Mouse (Mus musculus) spleen, adult 2 months (tissue): ENCODE results near the gene Srcin1.

ENCODE experiments used
- CTCF ChIP-seq: fragments of 200-500 bp; IDR thresholded peaks from 2 replicates; pipeline ENCODE4 v1.5.1; 2011; ENCODE audit warnings: mild to moderate bottlenecking, inconsistent platforms; ENCODE audit not compliant: insufficient read depth, insufficient read length, insufficient replicate concordance; ENCODE audit errors: extremely low read depth
- POLR2A ChIP-seq: fragments of 200-500 bp; IDR thresholded peaks from 2 replicates; pipeline ENCODE4 v1.6.1; 2011; ENCODE audit warnings: low read depth, low read length, inconsistent platforms

DNA sequence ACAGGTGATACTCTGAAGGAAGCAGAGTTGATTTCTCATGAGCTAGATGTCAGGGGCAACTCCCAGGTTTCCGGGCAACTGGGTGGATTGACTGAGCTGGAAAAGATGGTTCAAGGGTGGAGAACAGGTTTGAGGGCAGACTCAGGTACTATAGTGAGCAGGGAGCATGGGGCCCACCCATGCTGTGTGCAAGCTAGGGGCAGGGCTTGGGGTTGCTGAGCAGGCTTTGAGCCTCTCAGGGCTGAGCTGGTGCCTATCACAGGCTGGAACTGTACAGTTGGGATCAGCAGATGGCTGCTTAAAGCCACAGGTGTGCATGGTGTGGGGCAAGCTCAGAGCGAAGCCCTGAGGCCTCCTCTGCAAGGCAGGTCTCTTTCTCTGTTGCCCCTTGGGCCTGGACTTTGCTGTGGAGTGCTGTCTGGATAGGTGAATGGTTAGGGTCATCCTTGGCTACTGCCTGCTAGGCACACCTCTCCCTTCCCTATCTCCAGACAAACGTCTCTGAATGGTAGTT is 114.6 kb downstream of the Srcin1 start:
- no peak for TF ChIP-seq CTCF
- no peak for TF ChIP-seq POLR2A
